Mouse (Mus musculus): ENCODE measurements around the gene Nr1h2. TPM values are rescaled to one million over a fixed set of nuclear protein-coding genes. Genes with fewer than 3 reads are reported as not detected.

The Nr1h2 gene
- polyA plus RNA-seq, 1 experiment from 2014 or later: 73.5 TPM

GRCm38 (mm10) chr7:44549621-44550408, 3.9 kb downstream of the Nr1h2 start:
- Histone ChIP-seq H3K4me1 (ENCODE audit: control insufficient read depth, insufficient read depth, low read length) (peaks cover 16% of the 10 kb centered on the region), H3K9ac (ENCODE audit: low read length) (no peak overlapping the region), H3K27me3 (ENCODE audit: control insufficient read depth, insufficient read depth, low read length) (no peaks in the 10 kb centered on the region), H3K4me3 (ENCODE audit: low read length) (no peak overlapping the region), H3K36me3 (ENCODE audit: control insufficient read depth, insufficient read depth) (peaks cover 28% of the 10 kb centered on the region), H3K9me3 (replicated peaks; ENCODE audit: control insufficient read depth, low read length) (peaks cover 3% of the 10 kb centered on the region; the same call in 1 of the 2 replicates), H3K27ac (ENCODE audit: low read length) (no peak overlapping the region), H3K4me2 (ENCODE audit: low read depth, low read length) (no peak overlapping the region)
- 93% methylated on average over 23 of the region's 23 CpGs for WGBS
- ATAC-seq (replicated peaks; ENCODE audit: extremely low read depth, insufficient read depth, low FRiP score): no peak

GRCm38 (mm10) chr7:44548497-44549087, 5.2 kb downstream of the Nr1h2 start, which contains the start of gene Pold1:
Gene Pold1 (minus strand): TSS chr7:44548849.
- H3K27me3 ChIP-seq (ENCODE audit: control insufficient read depth, insufficient read depth, low read length): no peaks in the 10 kb centered on the region
- H3K4me3 ChIP-seq (ENCODE audit: low read length): peak within 1 kb of the TSS; percentile 69
- peak within 1 kb of the TSS; percentile 68 for H3K27ac ChIP-seq (ENCODE audit: low read length)
- peak; percentile 95 for ATAC-seq (replicated peaks; ENCODE audit: extremely low read depth, insufficient read depth, low FRiP score)
- peaks cover 28% of the 10 kb centered on the region for H3K36me3 ChIP-seq (ENCODE audit: control insufficient read depth, insufficient read depth)
- WGBS: under 1% methylated on average over 43 of the region's 43 CpGs
- peak within 1 kb of the TSS; percentile 75 for H3K4me2 ChIP-seq (ENCODE audit: low read depth, low read length)
- H3K4me1 ChIP-seq (ENCODE audit: control insufficient read depth, insufficient read depth, low read length): peaks cover 16% of the 10 kb centered on the region
- H3K9ac ChIP-seq (ENCODE audit: low read length): peak within 1 kb of the TSS; percentile 76
- peaks cover 3% of the 10 kb centered on the region; the same call in 1 of the 2 replicates for H3K9me3 ChIP-seq (replicated peaks; ENCODE audit: control insufficient read depth, low read length)

- peak overlapping the region; percentile 68 for H3K27ac ChIP-seq (ENCODE audit: low read length)
- peak overlapping the region; percentile 76 for H3K9ac ChIP-seq (ENCODE audit: low read length)
- H3K4me2 ChIP-seq (ENCODE audit: low read depth, low read length): peak overlapping the region; percentile 75
- peak overlapping the region; percentile 69 for H3K4me3 ChIP-seq (ENCODE audit: low read length)
- ATAC-seq (replicated peaks; ENCODE audit: extremely low read depth, insufficient read depth, low FRiP score): no peak
- H3K36me3 ChIP-seq (ENCODE audit: control insufficient read depth, insufficient read depth): peaks cover 28% of the 10 kb centered on the region
- peaks cover 3% of the 10 kb centered on the region; the same call in 1 of the 2 replicates for H3K9me3 ChIP-seq (replicated peaks; ENCODE audit: control insufficient read depth, low read length)
- 19% methylated on average over 5 of the region's 5 CpGs for WGBS
- H3K4me1 ChIP-seq (ENCODE audit: control insufficient read depth, insufficient read depth, low read length): peaks cover 11% of the 10 kb centered on the region
- H3K27me3 ChIP-seq (ENCODE audit: control insufficient read depth, insufficient read depth, low read length): no peaks in the 10 kb centered on the region
Measured at GRCm38 (mm10) chr7:44547725-44548124, 6.0 kb downstream of the Nr1h2 start.

GRCm38 (mm10) chr7:44547041-44547440, 6.7 kb downstream of the Nr1h2 start:
- ATAC-seq (replicated peaks; ENCODE audit: extremely low read depth, insufficient read depth, low FRiP score): no peak
- peaks cover 3% of the 10 kb centered on the region; the same call in 1 of the 2 replicates for H3K9me3 ChIP-seq (replicated peaks; ENCODE audit: control insufficient read depth, low read length)
- H3K27ac ChIP-seq (ENCODE audit: low read length): no peak overlapping the region
- peak overlapping the region; percentile 76 for H3K9ac ChIP-seq (ENCODE audit: low read length)
- H3K4me1 ChIP-seq (ENCODE audit: control insufficient read depth, insufficient read depth, low read length): peaks cover 9% of the 10 kb centered on the region; the same call in 1 of the 2 replicates
- WGBS: 95% methylated on average over 13 of the region's 13 CpGs
- peaks cover 26% of the 10 kb centered on the region for H3K36me3 ChIP-seq (ENCODE audit: control insufficient read depth, insufficient read depth)
- H3K4me2 ChIP-seq (ENCODE audit: low read depth, low read length): peak overlapping the region; percentile 75
- H3K27me3 ChIP-seq (ENCODE audit: control insufficient read depth, insufficient read depth, low read length): no peaks in the 10 kb centered on the region
- H3K4me3 ChIP-seq (ENCODE audit: low read length): peak overlapping the region; percentile 69; the same call in 1 of the 2 replicates

- Histone ChIP-seq H3K9me3 (replicated peaks; ENCODE audit: control insufficient read depth, low read length) (peaks cover 3% of the 10 kb centered on the region; the same call in 1 of the 2 replicates), H3K9ac (ENCODE audit: low read length) (no peak overlapping the region), H3K4me3 (ENCODE audit: low read length) (no peak overlapping the region), H3K27me3 (ENCODE audit: control insufficient read depth, insufficient read depth, low read length) (no peaks in the 10 kb centered on the region), H3K4me1 (ENCODE audit: control insufficient read depth, insufficient read depth, low read length) (peaks cover 9% of the 10 kb centered on the region; the same call in 1 of the 2 replicates), H3K36me3 (ENCODE audit: control insufficient read depth, insufficient read depth) (peaks cover 24% of the 10 kb centered on the region), H3K4me2 (ENCODE audit: low read depth, low read length) (no peak overlapping the region), H3K27ac (ENCODE audit: low read length) (no peak overlapping the region)
- WGBS: 94% methylated on average over 3 of the region's 3 CpGs
- ATAC-seq (replicated peaks; ENCODE audit: extremely low read depth, insufficient read depth, low FRiP score): no peak
Measured at GRCm38 (mm10) chr7:44546274-44546673, 7.5 kb downstream of the Nr1h2 start.

GRCm38 (mm10) chr7:44543071-44543470, 10.7 kb downstream of the Nr1h2 start:
- Histone ChIP-seq H3K9ac (ENCODE audit: low read length) (no peak overlapping the region), H3K4me3 (ENCODE audit: low read length) (no peak overlapping the region), H3K27ac (ENCODE audit: low read length) (no peak overlapping the region), H3K36me3 (ENCODE audit: control insufficient read depth, insufficient read depth) (peaks cover 27% of the 10 kb centered on the region), H3K4me1 (ENCODE audit: control insufficient read depth, insufficient read depth, low read length) (peaks cover 9% of the 10 kb centered on the region; the same call in 1 of the 2 replicates), H3K27me3 (ENCODE audit: control insufficient read depth, insufficient read depth, low read length) (no peaks in the 10 kb centered on the region), H3K4me2 (ENCODE audit: low read depth, low read length) (no peak overlapping the region), H3K9me3 (replicated peaks; ENCODE audit: control insufficient read depth, low read length) (peaks cover 3% of the 10 kb centered on the region; the same call in 1 of the 2 replicates)
- no peak for ATAC-seq (replicated peaks; ENCODE audit: extremely low read depth, insufficient read depth, low FRiP score)
- WGBS: 78% methylated on average over 12 of the region's 12 CpGs

- WGBS: 89% methylated on average over 11 of the region's 11 CpGs
- H3K27me3 ChIP-seq (ENCODE audit: control insufficient read depth, insufficient read depth, low read length): no peaks in the 10 kb centered on the region
- no peak for ATAC-seq (replicated peaks; ENCODE audit: extremely low read depth, insufficient read depth, low FRiP score)
- peaks cover 3% of the 10 kb centered on the region; the same call in 1 of the 2 replicates for H3K9me3 ChIP-seq (replicated peaks; ENCODE audit: control insufficient read depth, low read length)
- H3K4me1 ChIP-seq (ENCODE audit: control insufficient read depth, insufficient read depth, low read length): peaks cover 4% of the 10 kb centered on the region; the same call in 1 of the 2 replicates
- peaks cover 32% of the 10 kb centered on the region for H3K36me3 ChIP-seq (ENCODE audit: control insufficient read depth, insufficient read depth)
- no peak overlapping the region for H3K4me2 ChIP-seq (ENCODE audit: low read depth, low read length)
- H3K9ac ChIP-seq (ENCODE audit: low read length): no peak overlapping the region
- no peak overlapping the region for H3K4me3 ChIP-seq (ENCODE audit: low read length)
- H3K27ac ChIP-seq (ENCODE audit: low read length): no peak overlapping the region
Measured at GRCm38 (mm10) chr7:44542555-44542954, 11.2 kb downstream of the Nr1h2 start.

- Histone ChIP-seq H3K36me3 (ENCODE audit: control insufficient read depth, insufficient read depth) (peaks cover 48% of the 10 kb centered on the region), H3K4me2 (ENCODE audit: low read depth, low read length) (no peak overlapping the region), H3K4me1 (ENCODE audit: control insufficient read depth, insufficient read depth, low read length) (peaks cover 13% of the 10 kb centered on the region), H3K9me3 (replicated peaks; ENCODE audit: control insufficient read depth, low read length) (no peaks in the 10 kb centered on the region), H3K27me3 (ENCODE audit: control insufficient read depth, insufficient read depth, low read length) (no peaks in the 10 kb centered on the region), H3K9ac (ENCODE audit: low read length) (no peak overlapping the region), H3K4me3 (ENCODE audit: low read length) (no peak overlapping the region), H3K27ac (ENCODE audit: low read length) (no peak overlapping the region)
- WGBS: 92% methylated on average over 41 of the region's 41 CpGs
- ATAC-seq (replicated peaks; ENCODE audit: extremely low read depth, insufficient read depth, low FRiP score): no peak
Measured at GRCm38 (mm10) chr7:44538756-44539624, 14.8 kb downstream of the Nr1h2 start.

Measured in heart, embryonic 16.5 days (tissue).